ENCODE assay signal across 8 mouse cellular contexts in the genomic region with DNA sequence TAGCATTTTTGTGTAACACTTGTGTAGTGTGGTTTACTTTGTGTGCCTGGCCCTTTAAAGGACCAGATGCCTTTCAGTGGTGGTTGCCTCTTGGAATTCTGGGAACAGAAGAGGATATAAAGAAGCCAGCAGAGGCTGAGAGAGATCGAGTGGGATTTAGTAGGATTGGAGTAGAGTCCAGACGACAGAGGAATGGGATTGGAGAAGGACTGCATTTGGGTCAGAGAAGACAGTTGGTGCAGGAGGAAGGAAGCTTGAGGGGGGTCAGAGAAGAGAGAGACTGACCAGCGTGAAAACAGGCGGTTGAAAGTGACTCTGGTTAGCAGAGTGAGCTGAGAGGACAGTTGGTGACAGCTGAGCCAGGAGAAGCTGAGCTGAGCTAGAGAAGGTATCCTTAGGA.
DNase-seq lines count a peak whose midpoint lies in the region; ATAC-seq lines count a peak whose summit lies in the region.

No protein-coding gene starts in this region.

- no peak overlapping the region for H3K9ac ChIP-seq in hindbrain, embryonic 11.5 days (ENCODE audit: low read depth, low read length)
- H3K9ac ChIP-seq in heart, embryonic 15.5 days = no peak overlapping the region

- peak overlapping the region; percentile 56; the same call in 1 of the 2 replicates for H3K27ac ChIP-seq in hindbrain, embryonic 10.5 days
- no peak overlapping the region for H3K27ac ChIP-seq in hindbrain, embryonic 11.5 days (ENCODE audit: low read depth, low read length)
- H3K27ac ChIP-seq in heart, embryonic 15.5 days = peak overlapping the region; percentile 26; the same call in 1 of the 2 replicates
- H3K27ac ChIP-seq in macrophage = peak overlapping the region; percentile 82

- no peak for ATAC-seq in hindbrain, embryonic 11.5 days (ENCODE audit: low FRiP score)
- ATAC-seq in heart, embryonic 15.5 days (replicated peaks; ENCODE audit: insufficient number of reproducible peaks, insufficient read depth, low FRiP score, low read depth) = no peak
- no peak for ATAC-seq in erythroid progenitor cell, adult 5-6 weeks (replicated peaks; ENCODE audit: low FRiP score, poor library complexity, severe bottlenecking)

- H3K36me3 ChIP-seq in hindbrain, embryonic 10.5 days = no peaks in the 10 kb centered on the region
- H3K36me3 ChIP-seq in hindbrain, embryonic 11.5 days (ENCODE audit: control insufficient read depth, insufficient read depth, low read length) = no peaks in the 10 kb centered on the region
- H3K36me3 ChIP-seq in heart, embryonic 15.5 days = no peaks in the 10 kb centered on the region
- H3K36me3 ChIP-seq in macrophage (ENCODE audit: inconsistent target) = no peaks in the 10 kb centered on the region

- no peak overlapping the region for H3K4me3 ChIP-seq in hindbrain, embryonic 10.5 days
- H3K4me3 ChIP-seq in hindbrain, embryonic 11.5 days (ENCODE audit: low read depth, low read length) = no peak overlapping the region
- peak overlapping the region; percentile 17 for H3K4me3 ChIP-seq in heart, embryonic 15.5 days
- peak overlapping the region; percentile 34 for H3K4me3 ChIP-seq in macrophage (ENCODE audit: inconsistent target)

- no peaks in the 10 kb centered on the region for H3K27me3 ChIP-seq in hindbrain, embryonic 10.5 days (ENCODE audit: insufficient read depth, poor library complexity, severe bottlenecking)
- no peaks in the 10 kb centered on the region for H3K27me3 ChIP-seq in hindbrain, embryonic 11.5 days (ENCODE audit: control insufficient read depth, insufficient read depth, low read length)
- no peaks in the 10 kb centered on the region for H3K27me3 ChIP-seq in heart, embryonic 15.5 days

- no peaks in the 10 kb centered on the region for H3K9me3 ChIP-seq in hindbrain, embryonic 10.5 days
- no peaks in the 10 kb centered on the region for H3K9me3 ChIP-seq in hindbrain, embryonic 11.5 days (ENCODE audit: control insufficient read depth, low read length)
- no peaks in the 10 kb centered on the region for H3K9me3 ChIP-seq in heart, embryonic 15.5 days (replicated peaks)

- H3K4me2 ChIP-seq in hindbrain, embryonic 11.5 days (replicated peaks; ENCODE audit: low read depth, low read length) = no peak overlapping the region
- peak overlapping the region; percentile 38 for H3K4me2 ChIP-seq in heart, embryonic 15.5 days

- WGBS in hindbrain, embryonic 10.5 days = 45% methylated on average over 4 of the region's 4 CpGs
- 45% methylated on average over 4 of the region's 4 CpGs for WGBS in hindbrain, embryonic 11.5 days
- 16% methylated on average over 4 of the region's 4 CpGs for WGBS in heart, embryonic 15.5 days
- whole genome bisulfite sequencing in macrophage (ENCODE audit: missing documents) = 5% methylated on average over 4 of the region's 4 CpGs

- no peak for DNase-seq in hindbrain, embryonic 10.5 days (ENCODE audit: low spot score)
- DNase-seq in hindbrain, embryonic 11.5 days (ENCODE audit: low spot score) = no peak
- DNase-seq in cerebellum, adult 9-11 months = peak; percentile 47
- no peak for DNase-seq in right cerebral cortex, postnatal 10 days (ENCODE audit: low spot score in 2 of 2)
- no peak for DNase-seq in layer of hippocampus, postnatal 25 days (ENCODE audit: extremely low spot score in 1 of 2, low spot score in 1 of 2)

- no peaks in the 10 kb centered on the region for H3K79me2 ChIP-seq in macrophage (ENCODE audit: inconsistent target)

- H3K4me1 ChIP-seq in hindbrain, embryonic 10.5 days (replicated peaks) = peaks cover 60% of the 10 kb centered on the region
- H3K4me1 ChIP-seq in hindbrain, embryonic 11.5 days (replicated peaks; ENCODE audit: control insufficient read depth, insufficient read depth, low read length) = peaks cover 12% of the 10 kb centered on the region; the same call in 1 of the 2 replicates
- peaks cover 46% of the 10 kb centered on the region for H3K4me1 ChIP-seq in heart, embryonic 15.5 days (replicated peaks)

Comparison
In these comparisons a context has a peak if more than half of its experiments do, and no peak if none do; other contexts are left out.
1. H3K4me3 ChIP-seq: peak in heart, embryonic 15.5 days (single experiment) and macrophage (single experiment); none in hindbrain, embryonic 10.5 days (single experiment) and hindbrain, embryonic 11.5 days (single experiment).